Mouse (Mus musculus): ENCODE measurements around the gene Cttnbp2nl. TPM values are rescaled to one million over a fixed set of nuclear protein-coding genes. Genes with fewer than 3 reads are reported as not detected.
A peak's percentile ranks its signal among the peaks of the same experiment; 100 is the strongest.

The Cttnbp2nl gene
- polyA plus RNA-seq, 1 experiment from 2014 or later = 40.2 TPM

DNA sequence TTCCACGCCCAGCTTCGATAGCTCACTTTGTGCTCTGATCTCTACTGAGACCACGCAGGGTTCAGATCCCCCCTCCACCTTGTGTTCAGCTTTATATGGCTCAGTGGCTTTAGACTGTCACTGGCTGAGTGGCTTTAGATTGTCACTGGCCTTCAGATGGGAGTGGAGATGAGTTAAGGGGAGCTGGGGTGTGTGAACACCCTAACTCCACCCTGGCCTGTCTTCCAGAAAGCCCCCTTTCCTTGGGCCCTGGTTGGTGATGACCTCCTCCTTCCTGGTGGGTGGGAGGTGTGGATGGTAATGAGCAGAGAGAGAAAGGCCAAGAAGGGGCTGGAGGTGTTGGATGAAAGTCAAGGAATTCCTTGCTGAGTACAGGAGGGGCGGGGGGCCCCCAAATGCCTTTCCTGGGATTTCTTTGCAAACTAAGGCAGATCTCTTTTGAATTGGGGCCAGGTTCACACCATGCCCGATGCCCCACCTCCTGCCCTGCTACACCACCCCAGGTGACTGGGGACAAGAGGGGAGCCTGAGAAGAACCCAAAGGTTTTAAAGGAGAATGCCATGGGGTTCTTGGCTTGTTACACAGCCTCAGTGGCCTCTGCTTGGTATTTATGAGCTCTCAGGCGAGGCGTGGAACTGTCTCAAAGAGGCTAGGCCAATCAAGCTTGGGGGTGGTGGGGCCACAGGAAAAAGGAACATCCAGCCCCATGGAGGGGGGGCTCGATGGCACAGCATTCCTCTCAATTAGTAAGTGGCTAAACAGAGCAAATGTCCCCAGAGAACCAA, 87.7 kb downstream of the Cttnbp2nl start:
- DNase-seq (ENCODE audit: low spot score) = peak; percentile 20
- Histone ChIP-seq H3K27ac (replicated peaks; ENCODE audit: low read depth, low read length) (no peak overlapping the region), H3K4me3 (ENCODE audit: low read depth, low read length) (no peak overlapping the region), H3K4me1 (ENCODE audit: control insufficient read depth, insufficient read depth, low read length) (peaks cover 34% of the 10 kb centered on the region), H3K27me3 (ENCODE audit: control insufficient read depth, insufficient read depth, low read length) (peaks cover 35% of the 10 kb centered on the region), H3K9me3 (ENCODE audit: control insufficient read depth, low read length) (no peaks in the 10 kb centered on the region), H3K4me2 (ENCODE audit: low read depth, severe bottlenecking) (no peak overlapping the region), H3K36me3 (ENCODE audit: control insufficient read depth, insufficient read depth, low read length) (no peaks in the 10 kb centered on the region; the same call in 1 of the 2 replicates), H3K9ac (ENCODE audit: low read length) (no peak overlapping the region)
- ATAC-seq (ENCODE audit: insufficient number of reproducible peaks, low FRiP score, low TSS enrichment, low read depth) = no peak
- WGBS = 46% methylated on average over 8 of the region's 8 CpGs

DNA sequence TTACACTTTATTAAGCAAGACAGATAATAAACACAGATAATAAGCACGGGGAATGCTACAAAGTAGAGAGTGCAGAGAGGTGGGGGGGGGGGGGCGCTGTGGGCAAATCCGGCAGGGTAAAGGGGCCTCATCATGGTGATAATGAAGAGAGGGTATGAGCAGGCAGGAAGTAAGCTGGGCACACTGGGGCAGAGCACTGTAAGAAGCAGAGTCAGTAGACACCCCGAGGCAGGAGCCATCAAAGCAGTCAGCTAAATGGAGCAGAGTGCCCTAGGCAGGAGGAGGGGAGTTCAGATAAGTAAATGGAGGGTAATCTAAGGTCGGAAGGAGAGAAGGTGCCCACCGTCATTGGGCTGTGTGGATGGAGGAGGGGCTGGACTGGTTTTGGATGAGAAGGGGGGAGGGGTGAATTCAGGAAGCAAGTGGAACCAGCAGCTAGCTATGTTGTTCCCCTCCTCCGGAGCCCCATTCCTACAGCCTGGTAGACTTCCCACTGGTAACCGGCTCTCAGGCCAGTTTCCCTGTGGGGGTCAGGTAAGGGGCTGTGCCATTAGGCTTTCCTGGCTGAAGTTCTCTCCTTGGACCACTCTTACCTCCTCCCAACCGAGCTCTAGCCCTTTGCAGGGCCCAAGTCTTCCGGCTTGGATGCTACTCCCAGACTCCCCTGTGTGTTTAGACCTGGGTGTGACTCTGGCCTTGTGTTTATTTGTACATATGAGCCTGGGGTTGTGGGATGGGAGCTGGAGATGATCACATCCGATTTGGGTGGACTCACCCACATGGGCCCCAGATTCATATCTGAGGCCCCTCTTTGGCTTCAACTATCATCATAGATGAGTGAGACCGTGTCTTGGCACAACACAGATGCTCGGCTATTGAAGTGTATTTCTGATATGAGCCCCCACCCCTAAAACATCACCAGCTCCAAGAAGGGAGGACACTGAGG, 89.3 kb downstream of the Cttnbp2nl start:
- Histone ChIP-seq H3K4me3 (ENCODE audit: low read depth, low read length) (no peak overlapping the region), H3K9ac (ENCODE audit: low read length) (no peak overlapping the region), H3K4me1 (ENCODE audit: control insufficient read depth, insufficient read depth, low read length) (peaks cover 34% of the 10 kb centered on the region), H3K27ac (replicated peaks; ENCODE audit: low read depth, low read length) (no peak overlapping the region), H3K27me3 (ENCODE audit: control insufficient read depth, insufficient read depth, low read length) (peaks cover 39% of the 10 kb centered on the region), H3K9me3 (ENCODE audit: control insufficient read depth, low read length) (no peaks in the 10 kb centered on the region), H3K4me2 (ENCODE audit: low read depth, severe bottlenecking) (no peak overlapping the region), H3K36me3 (ENCODE audit: control insufficient read depth, insufficient read depth, low read length) (no peaks in the 10 kb centered on the region; the same call in 1 of the 2 replicates)
- no peak for DNase-seq (ENCODE audit: low spot score)
- ATAC-seq (ENCODE audit: insufficient number of reproducible peaks, low FRiP score, low TSS enrichment, low read depth) = no peak
- WGBS = 21% methylated on average over 13 of the region's 13 CpGs

DNA sequence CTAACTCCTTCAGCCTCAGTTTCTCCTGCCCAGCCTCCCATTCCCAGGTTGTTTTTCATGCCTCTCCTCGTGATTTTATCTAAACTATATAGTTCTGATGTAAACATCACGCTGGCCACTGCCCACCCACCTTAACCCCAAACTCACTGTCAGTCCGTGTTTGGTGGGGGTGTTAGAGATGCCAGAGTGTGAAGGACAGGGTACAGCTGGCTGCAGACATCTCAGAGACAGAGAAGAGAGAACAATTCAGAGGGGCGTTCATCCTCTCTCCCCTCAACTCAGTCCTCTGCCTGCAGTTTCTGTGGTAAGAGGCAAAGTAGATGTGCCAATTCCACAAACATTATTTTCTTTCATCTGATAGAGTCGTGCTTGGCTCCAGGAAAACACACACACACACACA, 90.1 kb downstream of the Cttnbp2nl start:
- DNase-seq (ENCODE audit: low spot score) (no peak), ATAC-seq (ENCODE audit: insufficient number of reproducible peaks, low FRiP score, low TSS enrichment, low read depth) (no peak)
- Histone ChIP-seq H3K27ac (replicated peaks; ENCODE audit: low read depth, low read length) (no peak overlapping the region), H3K27me3 (ENCODE audit: control insufficient read depth, insufficient read depth, low read length) (peaks cover 39% of the 10 kb centered on the region), H3K36me3 (ENCODE audit: control insufficient read depth, insufficient read depth, low read length) (no peaks in the 10 kb centered on the region; the same call in 1 of the 2 replicates), H3K4me2 (ENCODE audit: low read depth, severe bottlenecking) (peak overlapping the region; percentile 61; the same call in 1 of the 2 replicates), H3K9me3 (ENCODE audit: control insufficient read depth, low read length) (no peaks in the 10 kb centered on the region), H3K4me1 (ENCODE audit: control insufficient read depth, insufficient read depth, low read length) (peaks cover 34% of the 10 kb centered on the region), H3K4me3 (ENCODE audit: low read depth, low read length) (no peak overlapping the region), H3K9ac (ENCODE audit: low read length) (no peak overlapping the region)
- 3% methylated on average over 5 of the region's 5 CpGs for WGBS

DNA sequence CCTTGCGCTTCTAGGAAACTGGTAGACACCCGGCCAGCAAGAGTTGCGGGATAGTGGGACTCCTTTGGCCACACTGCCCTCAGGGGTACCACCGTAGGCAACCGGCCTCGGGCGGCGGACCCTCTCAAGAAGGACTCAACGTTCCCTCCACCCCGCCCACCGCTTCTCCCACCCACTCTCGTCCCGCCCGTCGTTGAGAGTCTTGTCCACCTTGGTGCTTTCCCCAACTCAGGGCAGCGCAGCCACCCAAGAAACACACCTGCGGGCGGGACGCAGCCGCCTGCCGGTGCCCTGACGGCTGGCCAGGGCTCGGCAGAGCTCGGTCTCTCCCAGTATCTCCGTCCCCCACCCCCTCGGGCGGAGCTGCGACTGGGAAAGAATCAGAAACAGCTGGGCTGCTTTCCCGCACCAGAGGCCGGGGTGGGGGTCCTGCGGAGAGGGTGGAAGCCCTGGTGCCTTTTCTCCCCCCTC, 90.8 kb downstream of the Cttnbp2nl start:
- peak overlapping the region; percentile 41 for H3K4me3 ChIP-seq (ENCODE audit: low read depth, low read length)
- WGBS = under 1% methylated on average over 31 of the region's 31 CpGs
- peak; percentile 77 for DNase-seq (ENCODE audit: low spot score)
- H3K27me3 ChIP-seq (ENCODE audit: control insufficient read depth, insufficient read depth, low read length) = peaks cover 39% of the 10 kb centered on the region
- H3K9ac ChIP-seq (ENCODE audit: low read length) = no peak overlapping the region
- H3K4me2 ChIP-seq (ENCODE audit: low read depth, severe bottlenecking) = peak overlapping the region; percentile 61
- H3K4me1 ChIP-seq (ENCODE audit: control insufficient read depth, insufficient read depth, low read length) = peaks cover 34% of the 10 kb centered on the region
- H3K9me3 ChIP-seq (ENCODE audit: control insufficient read depth, low read length) = no peaks in the 10 kb centered on the region
- H3K36me3 ChIP-seq (ENCODE audit: control insufficient read depth, insufficient read depth, low read length) = no peaks in the 10 kb centered on the region; the same call in 1 of the 2 replicates
- no peak overlapping the region for H3K27ac ChIP-seq (replicated peaks; ENCODE audit: low read depth, low read length)
- ATAC-seq (ENCODE audit: insufficient number of reproducible peaks, low FRiP score, low TSS enrichment, low read depth) = peak; percentile 40; the same call in 1 of the 2 replicates

DNA sequence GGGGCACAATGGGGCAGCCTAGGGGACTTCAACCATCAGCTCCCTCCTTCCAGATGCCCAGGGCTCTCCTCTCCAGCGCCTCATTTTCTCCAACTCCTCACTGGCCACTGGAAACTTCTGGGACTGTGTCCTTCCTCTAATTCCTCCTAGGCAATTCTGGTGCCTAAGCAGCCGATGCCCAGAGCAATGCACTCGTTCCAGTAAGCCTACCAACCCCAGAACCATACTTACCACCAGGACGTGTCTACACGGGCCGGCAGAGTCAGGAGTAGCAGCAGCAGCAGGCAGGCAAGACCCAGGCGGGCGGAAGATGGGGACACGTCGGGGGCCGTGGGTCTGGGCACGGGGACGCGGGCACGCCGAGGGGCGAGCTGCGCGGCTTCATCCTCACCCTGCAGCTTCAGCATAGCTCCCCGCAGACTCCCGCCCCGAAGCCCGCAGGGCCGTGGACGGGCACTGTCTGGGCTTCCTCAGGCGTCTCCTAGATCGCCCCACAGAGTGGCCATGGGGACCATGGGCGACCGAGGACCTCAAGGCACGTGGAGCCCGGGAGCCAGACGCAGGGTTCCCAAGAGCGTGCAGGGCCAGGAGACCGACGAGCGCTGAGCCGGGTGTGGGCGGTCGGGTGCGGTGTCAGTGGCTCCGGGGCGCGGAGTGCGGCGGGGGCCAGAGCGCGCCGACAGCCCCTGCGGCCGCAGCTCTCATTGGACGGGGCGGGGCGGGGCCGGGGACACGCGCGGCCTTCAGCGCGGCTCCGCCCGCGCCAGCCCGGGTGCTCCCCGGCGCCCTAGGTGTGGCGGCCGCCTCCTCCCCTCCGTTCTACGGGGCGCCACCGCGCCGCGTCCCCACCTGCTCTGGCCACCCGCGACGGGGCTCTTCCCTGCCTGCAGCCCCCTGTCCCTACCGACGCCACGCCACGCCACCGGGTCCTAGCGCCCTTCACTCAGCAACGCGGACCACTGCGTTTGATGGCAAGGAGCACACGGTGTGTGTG, 91.6 kb downstream of the Cttnbp2nl start, which contains the start of gene Wnt2b:
TSS of gene Wnt2b (minus strand) at position 856 of the 994 bp plus-strand sequence.
- Histone ChIP-seq H3K27me3 (ENCODE audit: control insufficient read depth, insufficient read depth, low read length) (peaks cover 39% of the 10 kb centered on the region), H3K9ac (ENCODE audit: low read length) (peak within 1 kb of the TSS; percentile 34), H3K9me3 (ENCODE audit: control insufficient read depth, low read length) (no peaks in the 10 kb centered on the region), H3K4me2 (ENCODE audit: low read depth, severe bottlenecking) (peak within 1 kb of the TSS; percentile 61), H3K4me3 (ENCODE audit: low read depth, low read length) (peak within 1 kb of the TSS; percentile 41), H3K36me3 (ENCODE audit: control insufficient read depth, insufficient read depth, low read length) (no peaks in the 10 kb centered on the region; the same call in 1 of the 2 replicates), H3K27ac (replicated peaks; ENCODE audit: low read depth, low read length) (no peak within 1 kb of the TSS), H3K4me1 (ENCODE audit: control insufficient read depth, insufficient read depth, low read length) (peaks cover 34% of the 10 kb centered on the region)
- peak; percentile 28; the same call in 1 of the 2 replicates for ATAC-seq (ENCODE audit: insufficient number of reproducible peaks, low FRiP score, low TSS enrichment, low read depth)
- 2% methylated on average over 81 of the region's 87 CpGs for WGBS
- peak; percentile 61 for DNase-seq (ENCODE audit: low spot score)

DNA sequence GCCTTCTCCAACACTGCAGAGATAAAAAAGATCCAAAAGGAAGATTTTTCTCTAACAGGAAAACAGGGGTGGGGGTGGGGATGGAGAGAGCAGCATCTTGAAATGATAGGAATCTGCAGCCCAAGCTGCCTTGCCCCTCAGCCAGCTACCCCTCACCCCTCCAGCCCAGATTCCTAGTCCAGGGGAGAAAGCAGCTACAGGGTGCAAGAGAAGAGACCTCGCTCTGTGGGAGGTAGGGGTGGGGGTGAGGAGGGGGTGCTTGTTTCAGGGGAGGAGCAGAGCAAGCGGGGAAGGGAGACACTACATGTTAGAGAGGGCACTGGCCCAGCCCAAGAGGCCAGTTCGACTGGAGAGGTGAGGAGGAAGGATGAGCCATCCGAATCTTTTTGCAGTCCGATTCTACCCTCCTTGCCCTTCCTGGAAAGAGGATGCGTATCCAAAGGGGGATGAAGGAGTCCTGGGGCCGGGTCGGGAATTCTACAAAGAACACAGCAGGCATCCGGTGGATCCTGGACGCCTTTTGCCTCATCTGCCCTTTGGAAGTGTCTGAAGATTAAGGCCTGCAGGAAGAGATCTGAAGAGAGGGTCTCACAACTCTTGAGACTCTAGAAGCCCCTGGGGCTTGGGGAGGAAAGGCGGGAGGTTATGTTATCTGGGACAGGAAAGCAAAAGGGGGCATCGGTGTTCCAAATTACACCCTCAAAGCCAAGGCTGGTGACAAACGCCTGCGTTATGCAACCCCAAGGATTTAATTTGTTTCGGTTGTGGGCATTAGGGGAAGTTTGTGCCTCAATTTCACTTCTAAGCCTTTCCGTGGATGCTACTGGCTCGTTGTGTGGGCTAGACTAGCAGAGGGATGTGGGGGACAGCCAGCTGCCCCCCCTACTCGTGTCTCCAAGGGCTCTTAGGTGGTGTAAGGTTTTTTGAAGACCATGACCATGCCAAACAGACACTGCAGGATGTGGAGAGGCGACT, 92.6 kb downstream of the Cttnbp2nl start:
- ATAC-seq (ENCODE audit: insufficient number of reproducible peaks, low FRiP score, low TSS enrichment, low read depth) (no peak), DNase-seq (ENCODE audit: low spot score) (peak; percentile 28)
- 10% methylated on average over 19 of the region's 19 CpGs for WGBS
- Histone ChIP-seq H3K9me3 (ENCODE audit: control insufficient read depth, low read length) (no peaks in the 10 kb centered on the region), H3K9ac (ENCODE audit: low read length) (no peak overlapping the region), H3K27ac (replicated peaks; ENCODE audit: low read depth, low read length) (no peak overlapping the region), H3K4me2 (ENCODE audit: low read depth, severe bottlenecking) (peak overlapping the region; percentile 61; the same call in 1 of the 2 replicates), H3K4me3 (ENCODE audit: low read depth, low read length) (no peak overlapping the region), H3K4me1 (ENCODE audit: control insufficient read depth, insufficient read depth, low read length) (peaks cover 32% of the 10 kb centered on the region), H3K36me3 (ENCODE audit: control insufficient read depth, insufficient read depth, low read length) (no peaks in the 10 kb centered on the region; the same call in 1 of the 2 replicates), H3K27me3 (ENCODE audit: control insufficient read depth, insufficient read depth, low read length) (peaks cover 39% of the 10 kb centered on the region)

DNA sequence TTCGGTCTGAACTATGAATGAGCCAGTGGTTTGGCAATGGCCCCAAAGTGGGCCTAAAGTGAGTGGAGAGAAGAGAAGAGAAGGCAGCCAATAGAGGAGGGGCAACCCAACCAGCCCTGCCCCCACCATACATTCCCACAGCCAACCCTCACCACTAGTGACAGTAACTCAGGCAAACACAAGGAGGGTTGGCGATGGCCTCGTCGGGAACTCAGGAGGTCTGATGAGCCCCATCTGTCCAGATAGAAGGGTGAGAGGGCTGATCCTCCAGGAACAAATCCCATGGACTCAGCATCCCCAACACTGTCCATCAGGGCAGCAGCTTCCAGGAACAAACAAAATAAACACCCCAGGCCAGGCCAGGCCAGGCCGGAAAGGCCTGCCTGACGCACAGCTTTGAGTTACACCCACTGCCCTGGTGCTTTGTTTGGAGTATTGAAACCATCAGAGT, 96.8 kb downstream of the Cttnbp2nl start:
- H3K36me3 ChIP-seq (ENCODE audit: control insufficient read depth, insufficient read depth, low read length) = peaks cover 4% of the 10 kb centered on the region
- no peak overlapping the region for H3K4me3 ChIP-seq (ENCODE audit: low read depth, low read length)
- no peaks in the 10 kb centered on the region for H3K9me3 ChIP-seq (ENCODE audit: control insufficient read depth, low read length)
- no peak overlapping the region for H3K27ac ChIP-seq (replicated peaks; ENCODE audit: low read depth, low read length)
- ATAC-seq (ENCODE audit: insufficient number of reproducible peaks, low FRiP score, low TSS enrichment, low read depth) = no peak
- H3K4me2 ChIP-seq (ENCODE audit: low read depth, severe bottlenecking) = no peak overlapping the region
- H3K9ac ChIP-seq (ENCODE audit: low read length) = no peak overlapping the region
- H3K27me3 ChIP-seq (ENCODE audit: control insufficient read depth, insufficient read depth, low read length) = peaks cover 13% of the 10 kb centered on the region
- peaks cover 5% of the 10 kb centered on the region; the same call in 1 of the 2 replicates for H3K4me1 ChIP-seq (ENCODE audit: control insufficient read depth, insufficient read depth, low read length)
- peak; percentile 14 for DNase-seq (ENCODE audit: low spot score)
- 73% methylated on average over 6 of the region's 6 CpGs for WGBS
